Mouse (Mus musculus) lung, embryonic 16.5 days (tissue): ENCODE results near the gene Psmd14. TPM values are rescaled to one million over a fixed set of nuclear protein-coding genes. Genes with fewer than 3 reads are reported as not detected.

Experiments used
- ATAC-seq: fragments of 200-750 bp; cut with Nextera tagmentation; 2 replicates; pipeline ENCODE4 v1.8.0; 2017; ENCODE audit warnings: low read depth, mild to moderate bottlenecking, moderate library complexity
- H3K27ac ChIP-seq: fragments of 300-500 bp; sonication (generic); 2 replicates; pipeline ENCODE4 v1.5.1; 2014; ENCODE audit warnings: mild to moderate bottlenecking, control low read depth, low read length
- H3K27me3 ChIP-seq: fragments of 300-500 bp; sonication (generic); 2 replicates; pipeline ENCODE4 v1.6.1; 2014; ENCODE audit warnings: low read depth, low read length, mixed read lengths; ENCODE audit not compliant: control insufficient read depth, insufficient read depth
- H3K36me3 ChIP-seq: fragments of 300-500 bp; sonication (generic); 2 replicates; pipeline ENCODE4 v1.6.1; 2014; ENCODE audit warnings: low read length; ENCODE audit not compliant: control insufficient read depth, insufficient read depth
- H3K4me1 ChIP-seq: fragments of 300-500 bp; sonication (generic); replicated peaks from 2 replicates; pipeline ENCODE4 v1.6.1; 2014; ENCODE audit warnings: low read length, mixed read lengths; ENCODE audit not compliant: control insufficient read depth, insufficient read depth
- H3K4me2 ChIP-seq: fragments of 300-500 bp; sonication (generic); 2 replicates; pipeline ENCODE4 v1.6.1; 2014; ENCODE audit warnings: low read depth, low read length, control low read depth
- H3K4me3 ChIP-seq: fragments of 300-500 bp; sonication (generic); 2 replicates; pipeline ENCODE4 v1.5.1; 2014; ENCODE audit warnings: mild to moderate bottlenecking, low read length, control low read depth
- H3K9ac ChIP-seq: fragments of 300-500 bp; sonication (generic); 2 replicates; pipeline ENCODE4 v1.6.1; 2014; ENCODE audit warnings: low read length, control low read depth
- H3K9me3 ChIP-seq: fragments of 300-500 bp; sonication (generic); 2 replicates; pipeline ENCODE4 v1.6.1; 2016; ENCODE audit warnings: low read length; ENCODE audit not compliant: control insufficient read depth
- WGBS: fragments of 180-500 bp; shearing (Covaris S2); extraction: QIAGEN DNeasy Blood & Tissue Kit; methylation state at CpG from one replicate; pipeline ENCODE4 v1.1.7; 2014; 5-methylcytosine and 5-hydroxymethylcytosine counted together
- polyA plus RNA-seq: library from polyadenylated mRNA; unstranded; fragments of >200 nt; fragmentation: Nextera tagmentation; extraction: Ambion mirVana; gene quantifications from 2 replicates; pipeline ENCODE4 v1.2.1, GENCODE M21; 2015

Psmd14 gene
- polyA plus RNA-seq, 1 experiment from 2014 or later: 157 TPM

DNA sequence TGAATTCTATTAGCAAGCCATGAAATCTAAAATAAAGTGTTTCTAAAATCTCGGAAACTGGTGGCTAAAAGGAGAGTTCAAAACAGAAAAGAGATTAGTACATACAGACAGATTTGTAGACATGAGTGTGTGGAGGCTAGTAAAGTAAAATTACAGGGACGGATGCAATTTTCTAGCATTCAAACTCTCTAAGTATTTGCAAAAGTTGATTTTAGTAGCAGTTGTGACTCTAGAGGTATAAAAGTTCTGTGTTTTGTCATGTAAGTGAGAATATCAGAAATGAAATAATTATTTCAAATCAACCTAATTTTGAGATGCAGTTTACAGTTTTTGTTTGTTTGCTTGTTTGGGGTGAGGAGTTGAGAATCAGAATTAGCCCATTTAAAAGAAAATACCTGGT is 96.3 kb downstream of the Psmd14 start:
- H3K27ac ChIP-seq: no peak overlapping the region
- peaks cover 25% of the 10 kb centered on the region for H3K4me1 ChIP-seq
- H3K9ac ChIP-seq: no peak overlapping the region
- 31% methylated on average over 2 of the region's 2 CpGs for WGBS
- H3K4me2 ChIP-seq: no peak overlapping the region
- no peaks in the 10 kb centered on the region for H3K9me3 ChIP-seq
- no peak for ATAC-seq
- H3K36me3 ChIP-seq: no peaks in the 10 kb centered on the region
- H3K4me3 ChIP-seq: no peak overlapping the region
- H3K27me3 ChIP-seq: peaks cover 62% of the 10 kb centered on the region

GRCm38 (mm10) chr2:61808776-61809175 is 97.3 kb downstream of the Psmd14 start:
- Histone ChIP-seq H3K9me3 (no peaks in the 10 kb centered on the region), H3K4me2 (no peak overlapping the region), H3K27me3 (peaks cover 60% of the 10 kb centered on the region), H3K4me3 (no peak overlapping the region), H3K4me1 (peaks cover 21% of the 10 kb centered on the region), H3K27ac (no peak overlapping the region), H3K36me3 (no peaks in the 10 kb centered on the region), H3K9ac (no peak overlapping the region)
- ATAC-seq: no peak
- whole genome bisulfite sequencing: 6% methylated on average over 6 of the region's 6 CpGs

- H3K36me3 ChIP-seq: no peaks in the 10 kb centered on the region
- H3K4me3 ChIP-seq: no peak overlapping the region
- peaks cover 18% of the 10 kb centered on the region for H3K4me1 ChIP-seq
- H3K4me2 ChIP-seq: no peak overlapping the region
- no peak for ATAC-seq
- H3K9ac ChIP-seq: no peak overlapping the region
- no peaks in the 10 kb centered on the region for H3K9me3 ChIP-seq
- H3K27ac ChIP-seq: no peak overlapping the region
- H3K27me3 ChIP-seq: peaks cover 61% of the 10 kb centered on the region
- 11% methylated on average over 1 of the region's 1 CpGs for WGBS
These were observed 97.9 kb downstream of the Psmd14 start for GRCm38 (mm10) chr2:61809381-61809780.

- no peak for ATAC-seq
These were observed 99.3 kb downstream of the Psmd14 start for GRCm38 (mm10) chr2:61810751-61811150.

DNA sequence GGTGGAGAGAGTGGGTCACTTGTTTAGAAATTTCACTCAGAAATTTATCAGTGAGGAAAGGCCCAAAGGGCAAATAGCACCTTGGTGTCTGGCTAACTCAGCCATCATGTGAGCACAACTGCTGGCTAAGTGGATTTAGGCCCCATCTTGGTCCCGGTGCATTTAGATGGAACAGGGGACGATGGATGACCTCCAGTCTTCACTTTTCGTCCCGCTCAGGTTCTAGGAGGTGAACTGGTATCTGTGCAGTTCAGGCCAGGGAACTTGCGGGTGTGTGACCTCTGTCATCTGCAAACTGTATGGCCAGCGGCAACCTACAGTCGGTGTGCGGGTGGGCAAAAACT is 99.6 kb downstream of the Psmd14 start:
- no peak for ATAC-seq
- H3K27ac ChIP-seq: no peak overlapping the region
- H3K4me3 ChIP-seq: peak overlapping the region; percentile 57
- peak overlapping the region; percentile 95; the same call in 1 of the 2 replicates for H3K4me2 ChIP-seq
- WGBS: 30% methylated on average over 8 of the region's 8 CpGs
- H3K36me3 ChIP-seq: no peaks in the 10 kb centered on the region
- H3K4me1 ChIP-seq: peaks cover 23% of the 10 kb centered on the region
- H3K9me3 ChIP-seq: no peaks in the 10 kb centered on the region
- H3K9ac ChIP-seq: no peak overlapping the region; the same call in 1 of the 2 replicates
- H3K27me3 ChIP-seq: peaks cover 71% of the 10 kb centered on the region

More at GRCm38 (mm10) chr2:61810751-61811150, 99.3 kb downstream of the Psmd14 start:
- Histone ChIP-seq H3K9me3 (no peaks in the 10 kb centered on the region), H3K4me1 (peaks cover 21% of the 10 kb centered on the region), H3K36me3 (no peaks in the 10 kb centered on the region), H3K4me2 (no peak overlapping the region), H3K4me3 (no peak overlapping the region), H3K27me3 (peaks cover 67% of the 10 kb centered on the region), H3K9ac (no peak overlapping the region), H3K27ac (no peak overlapping the region)
- WGBS: 53% methylated on average over 4 of the region's 4 CpGs

GRCm38 (mm10) chr2:61811507-61812421 is 100.3 kb downstream of the Psmd14 start:
- H3K9me3 ChIP-seq: no peaks in the 10 kb centered on the region
- peak overlapping the region; percentile 95 for H3K4me2 ChIP-seq
- peaks cover 23% of the 10 kb centered on the region for H3K4me1 ChIP-seq
- H3K27me3 ChIP-seq: peaks cover 74% of the 10 kb centered on the region
- H3K36me3 ChIP-seq: no peaks in the 10 kb centered on the region
- no peak overlapping the region for H3K27ac ChIP-seq
- H3K4me3 ChIP-seq: peak overlapping the region; percentile 57
- peak overlapping the region; percentile 71 for H3K9ac ChIP-seq
- WGBS: 1% methylated on average over 85 of the region's 121 CpGs
- peak; percentile 88 for ATAC-seq

DNA sequence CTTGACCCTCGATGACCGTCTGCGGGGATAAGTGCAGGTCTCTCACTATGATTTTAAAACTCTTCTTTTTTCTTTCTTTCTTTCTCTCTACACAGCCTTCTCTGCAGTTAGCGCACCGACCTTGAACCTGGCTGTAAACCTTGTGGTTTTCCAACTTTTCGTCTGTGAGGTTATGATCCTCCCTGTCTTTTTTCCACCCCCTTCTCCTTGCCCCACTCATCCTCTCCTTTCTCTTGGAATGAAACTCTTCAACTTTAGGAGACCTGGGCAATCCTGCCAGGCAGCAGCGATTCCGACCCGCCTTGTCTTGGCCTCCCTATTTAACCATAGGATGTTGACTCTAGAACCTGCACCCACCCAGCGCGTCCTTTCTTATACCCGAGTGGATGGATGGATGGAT is 101.0 kb downstream of the Psmd14 start:
- peaks cover 69% of the 10 kb centered on the region for H3K27me3 ChIP-seq
- 9% methylated on average over 12 of the region's 12 CpGs for WGBS
- H3K4me2 ChIP-seq: peak overlapping the region; percentile 95
- ATAC-seq: no peak
- peak overlapping the region; percentile 71 for H3K9ac ChIP-seq
- no peaks in the 10 kb centered on the region for H3K9me3 ChIP-seq
- H3K4me1 ChIP-seq: peaks cover 21% of the 10 kb centered on the region
- H3K36me3 ChIP-seq: no peaks in the 10 kb centered on the region
- H3K27ac ChIP-seq: no peak overlapping the region
- H3K4me3 ChIP-seq: peak overlapping the region; percentile 57

DNA sequence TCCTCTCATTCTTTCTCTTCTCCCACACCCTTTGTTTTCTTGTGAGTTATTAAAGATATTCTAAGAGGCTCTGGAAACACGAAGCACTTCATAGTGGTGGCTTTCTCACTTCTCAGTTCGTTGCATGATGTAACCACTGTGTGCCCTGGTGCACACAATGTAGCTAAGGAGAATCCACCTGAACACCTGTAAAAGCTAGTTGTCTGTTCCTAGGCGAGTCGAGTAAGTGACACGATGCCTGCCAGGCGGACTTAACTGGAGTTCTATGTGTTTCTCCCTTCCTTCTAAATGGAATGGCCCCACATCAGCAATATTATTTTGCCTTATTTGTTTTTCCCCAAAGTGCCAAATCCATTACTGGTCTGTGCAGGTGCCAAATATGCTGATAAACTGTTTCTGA is 101.6 kb downstream of the Psmd14 start:
- H3K27ac ChIP-seq: no peak overlapping the region
- no peak for ATAC-seq
- 13% methylated on average over 6 of the region's 6 CpGs for WGBS

DNA sequence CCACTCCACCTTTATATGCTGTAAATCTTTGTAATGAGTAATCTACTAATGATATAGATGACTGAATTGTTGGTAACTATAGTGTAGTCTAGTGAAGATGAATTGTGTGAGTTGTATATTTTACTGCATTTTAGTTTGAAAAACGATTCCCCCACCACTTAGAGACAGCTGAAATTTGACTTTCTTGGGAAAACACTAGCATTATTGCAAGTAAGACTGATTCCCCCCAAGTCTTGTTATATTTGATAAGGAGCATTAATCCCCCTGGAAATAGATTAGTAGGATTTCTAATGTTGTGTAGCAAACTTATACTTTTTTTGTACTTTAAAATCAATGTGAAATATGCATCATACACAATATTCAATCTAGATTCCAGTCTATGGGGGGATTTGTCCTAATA is 102.0 kb downstream of the Psmd14 start:
- no peak overlapping the region for H3K4me3 ChIP-seq
- peaks cover 21% of the 10 kb centered on the region for H3K4me1 ChIP-seq
- H3K27me3 ChIP-seq: peaks cover 66% of the 10 kb centered on the region
- 25% methylated on average over 1 of the region's 1 CpGs for WGBS
- H3K27ac ChIP-seq: no peak overlapping the region
- no peaks in the 10 kb centered on the region for H3K36me3 ChIP-seq
- no peak overlapping the region for H3K9ac ChIP-seq
- no peaks in the 10 kb centered on the region for H3K9me3 ChIP-seq
- no peak for ATAC-seq
- H3K4me2 ChIP-seq: no peak overlapping the region

More for the DNA sequence above, 101.6 kb downstream of the Psmd14 start:
- Histone ChIP-seq H3K4me3 (no peak overlapping the region), H3K9ac (no peak overlapping the region), H3K4me2 (no peak overlapping the region), H3K27me3 (peaks cover 67% of the 10 kb centered on the region), H3K4me1 (peaks cover 21% of the 10 kb centered on the region), H3K9me3 (no peaks in the 10 kb centered on the region), H3K36me3 (no peaks in the 10 kb centered on the region)
